Mouse (Mus musculus) erythroblast, adult 5-6 weeks (primary cell): ENCODE results near the gene Rps11. TPM values are rescaled to one million over a fixed set of nuclear protein-coding genes. Genes with fewer than 3 reads are reported as not detected.
"Not testable (repeated sequence)": the region's sequence is repeated elsewhere in the genome, so short reads cannot be mapped to it uniquely, and the experiment has no call there.

Experiments
- ATAC-seq: replicated peaks from 2 replicates; pipeline ENCODE4 v1.8.0; 2016; ENCODE audit warnings: moderate number of reproducible peaks, mild to moderate bottlenecking, moderate TSS enrichment, inconsistent platforms; ENCODE audit not compliant: poor library complexity, low FRiP score, severe bottlenecking
- total RNA-seq, 2 experiments: library from RNA; stranded (forward) in 1 of 2; stranded (reverse) in 1 of 2; fragments of 150-400 nt in 1 of 2; fragments of 200-764, 138-1000 nt in 1 of 2; gene quantifications; 2 replicates each; pipeline versions ENCODE4 v1.2.3 to v1.2.4; 2015 to 2017; ENCODE audit warnings: low replicate concordance in 2 of 2

The Rps11 gene
- total RNA-seq, 2 experiments from 2014 or later = 238 to 604 TPM

GRCm38 (mm10) chr7:45118336-45118735, 5.9 kb downstream of the Rps11 start:
- ATAC-seq = no peak

GRCm38 (mm10) chr7:45117566-45117965, 6.7 kb downstream of the Rps11 start:
- ATAC-seq = no peak

GRCm38 (mm10) chr7:45113476-45113875, 10.8 kb downstream of the Rps11 start:
- ATAC-seq = no peak

- ATAC-seq = no peak
These were observed 11.7 kb downstream of the Rps11 start for GRCm38 (mm10) chr7:45112529-45112928.

- no peak for ATAC-seq
These were observed 12.3 kb downstream of the Rps11 start for GRCm38 (mm10) chr7:45111940-45112339.

GRCm38 (mm10) chr7:45110089-45110488, 14.2 kb downstream of the Rps11 start:
- not testable (repeated sequence) for ATAC-seq

GRCm38 (mm10) chr7:45107052-45107645, 17.1 kb downstream of the Rps11 start:
- ATAC-seq = no peak

GRCm38 (mm10) chr7:45106441-45106840, 17.8 kb downstream of the Rps11 start:
- no peak for ATAC-seq

- no peak for ATAC-seq
These were observed 18.7 kb downstream of the Rps11 start for GRCm38 (mm10) chr7:45105491-45105890.

GRCm38 (mm10) chr7:45104941-45105340, 19.3 kb downstream of the Rps11 start:
- ATAC-seq = no peak

- ATAC-seq = no peak
These were observed 20.5 kb downstream of the Rps11 start, which contains the start of gene Fcgrt for GRCm38 (mm10) chr7:45103652-45104180. TSS of gene Fcgrt (minus strand) at chr7:45103851.

GRCm38 (mm10) chr7:45102940-45103585, 21.2 kb downstream of the Rps11 start:
- no peak for ATAC-seq

GRCm38 (mm10) chr7:45102441-45102840, 21.8 kb downstream of the Rps11 start:
- no peak for ATAC-seq

- no peak for ATAC-seq
These were observed 24.2 kb downstream of the Rps11 start for GRCm38 (mm10) chr7:45100046-45100445.

GRCm38 (mm10) chr7:45098541-45099240, 25.5 kb downstream of the Rps11 start:
- no peak for ATAC-seq

- no peak for ATAC-seq
These were observed 26.8 kb downstream of the Rps11 start for GRCm38 (mm10) chr7:45097479-45097878.

GRCm38 (mm10) chr7:45095965-45096364, 28.3 kb downstream of the Rps11 start:
- not testable (repeated sequence) for ATAC-seq

GRCm38 (mm10) chr7:45095367-45095766, 28.9 kb downstream of the Rps11 start:
- ATAC-seq = no peak

GRCm38 (mm10) chr7:45094121-45094520, 30.1 kb downstream of the Rps11 start:
- ATAC-seq = no peak

- no peak for ATAC-seq
These were observed 30.7 kb downstream of the Rps11 start for GRCm38 (mm10) chr7:45093516-45093905.
